Mouse (Mus musculus) limb, embryonic 10.5 days (tissue): ENCODE measurements around the gene AC141477.1. TPM values are rescaled to one million over a fixed set of nuclear protein-coding genes. Genes with fewer than 3 reads are reported as not detected.

Source experiments
- polyA plus RNA-seq: library from polyadenylated mRNA; unstranded; fragments of >200 nt; fragmentation: Nextera tagmentation; extraction: Ambion mirVana; gene quantifications from 2 replicates; pipeline ENCODE4 v1.2.1, GENCODE M21; 2016

AC141477.1 gene
- polyA plus RNA-seq, 1 experiment from 2014 or later = not detected

Other genes with a start within 250 kb of the AC141477.1 start
- gene Prmt2, start 202.6 kb downstream of the AC141477.1 start, polyA plus RNA-seq = 38.8 and 43.9 TPM in 2 replicates
- gene S100b, start 186.6 kb downstream of the AC141477.1 start, polyA plus RNA-seq = not detected in 2 replicates
- 5.1 and 7.6 TPM in 2 replicates for gene Dip2a, start 95.2 kb downstream of the AC141477.1 start, polyA plus RNA-seq
- gene Pcnt, start 2.3 kb upstream of the AC141477.1 start, polyA plus RNA-seq = 26.8 and 28.9 TPM in 2 replicates
- gene 2610028H24Rik, start 8.6 kb upstream of the AC141477.1 start, polyA plus RNA-seq = not detected in 2 replicates
- gene Mcm3ap, start 28.5 kb upstream of the AC141477.1 start, polyA plus RNA-seq = 78.7 and 79.1 TPM in 2 replicates
- gene Ybey, start 28.7 kb upstream of the AC141477.1 start, polyA plus RNA-seq = 11.5 and 11.6 TPM in 2 replicates
- 51.2 and 52.5 TPM in 2 replicates for gene Lss, start 91.1 kb upstream of the AC141477.1 start, polyA plus RNA-seq
- not detected in 2 replicates for gene Spatc1l, start 121.8 kb upstream of the AC141477.1 start, polyA plus RNA-seq
- gene Ftcd, start 135.2 kb upstream of the AC141477.1 start, polyA plus RNA-seq = 0.10 TPM in 1 of 2 replicates, not detected in the other
- 5.5 and 9.5 TPM in 2 replicates for gene Col6a2, start 183.2 kb upstream of the AC141477.1 start, polyA plus RNA-seq